Mouse (Mus musculus) cerebellum, adult 11 months (tissue): ENCODE measurements around the gene Gm3776.
"Not testable (repeated sequence)": the region's sequence is repeated elsewhere in the genome, so short reads cannot be mapped to it uniquely, and the experiment has no call there.

ENCODE experiments used
- DNase-seq: peaks from one replicate; pipeline ENCODE4 v3.0.0; 2022

Gm3776 gene

GRCm38 (mm10) chr9:78256914-78257313, at the start of gene Gm3776:
Gm3776 (plus strand) TSS chr9:78257129.
- not testable (repeated sequence) for DNase-seq

- no peak for DNase-seq
These were observed 48.0 kb upstream of the Gm3776 start for GRCm38 (mm10) chr9:78208956-78209355.

DNA sequence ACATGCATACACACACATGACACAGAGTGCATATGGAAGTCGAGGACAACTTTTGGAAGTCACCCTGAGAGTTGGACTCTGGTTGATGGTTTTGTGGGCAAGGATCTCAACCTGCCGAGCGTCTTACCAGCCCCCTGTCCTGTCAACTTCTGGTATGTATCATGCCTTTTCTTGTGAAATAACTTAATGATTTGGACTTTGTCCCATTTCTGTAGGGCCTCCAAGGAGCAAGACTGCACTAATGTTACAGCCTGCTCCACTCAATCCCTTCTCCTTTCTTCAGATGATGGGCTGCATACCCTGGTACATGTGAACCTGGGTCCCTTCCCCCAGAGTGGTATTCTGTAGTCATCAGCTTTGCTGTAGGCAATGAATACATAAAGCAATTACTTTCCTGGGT, 46.9 kb upstream of the Gm3776 start:
- DNase-seq: no peak

DNA sequence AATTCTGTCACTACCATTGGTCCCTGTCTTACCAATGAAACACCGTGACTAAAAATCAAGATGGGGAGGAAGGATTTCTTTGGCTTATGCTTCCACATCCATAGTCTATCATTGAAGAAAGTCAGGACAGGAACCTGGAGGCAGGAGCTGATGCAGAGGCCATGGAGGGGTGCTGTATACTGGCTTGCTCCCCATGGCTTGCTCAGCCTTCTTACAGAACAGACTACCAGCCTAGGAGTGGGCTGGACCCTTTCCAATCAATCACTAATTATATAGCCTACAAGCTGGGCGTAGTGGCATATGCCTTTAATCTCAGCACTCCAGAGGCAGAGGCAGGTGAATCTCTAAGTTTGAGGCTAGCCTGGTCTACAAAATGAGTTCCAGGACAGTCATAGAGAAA, 46.1 kb upstream of the Gm3776 start:
- DNase-seq: no peak

DNA sequence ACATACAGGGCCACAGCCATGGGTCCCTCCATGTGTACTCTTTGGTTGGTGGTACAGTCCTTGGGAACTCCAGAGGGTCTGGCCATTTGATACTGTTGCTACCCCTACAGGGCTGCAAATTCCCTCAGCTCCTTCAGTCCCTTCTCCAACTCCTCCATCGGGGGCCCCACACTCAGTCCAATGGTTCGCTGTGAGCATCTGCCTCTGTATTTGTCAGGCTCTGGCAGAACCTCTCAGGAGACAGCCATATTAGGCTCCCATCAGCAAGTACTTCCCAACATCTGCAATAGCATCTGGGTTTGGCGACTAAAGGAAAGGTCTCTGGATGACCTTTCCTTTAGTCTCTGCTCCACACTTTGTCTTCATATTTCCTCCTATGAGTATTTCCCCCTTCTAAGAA, 45.4 kb upstream of the Gm3776 start:
- no peak for DNase-seq

DNA sequence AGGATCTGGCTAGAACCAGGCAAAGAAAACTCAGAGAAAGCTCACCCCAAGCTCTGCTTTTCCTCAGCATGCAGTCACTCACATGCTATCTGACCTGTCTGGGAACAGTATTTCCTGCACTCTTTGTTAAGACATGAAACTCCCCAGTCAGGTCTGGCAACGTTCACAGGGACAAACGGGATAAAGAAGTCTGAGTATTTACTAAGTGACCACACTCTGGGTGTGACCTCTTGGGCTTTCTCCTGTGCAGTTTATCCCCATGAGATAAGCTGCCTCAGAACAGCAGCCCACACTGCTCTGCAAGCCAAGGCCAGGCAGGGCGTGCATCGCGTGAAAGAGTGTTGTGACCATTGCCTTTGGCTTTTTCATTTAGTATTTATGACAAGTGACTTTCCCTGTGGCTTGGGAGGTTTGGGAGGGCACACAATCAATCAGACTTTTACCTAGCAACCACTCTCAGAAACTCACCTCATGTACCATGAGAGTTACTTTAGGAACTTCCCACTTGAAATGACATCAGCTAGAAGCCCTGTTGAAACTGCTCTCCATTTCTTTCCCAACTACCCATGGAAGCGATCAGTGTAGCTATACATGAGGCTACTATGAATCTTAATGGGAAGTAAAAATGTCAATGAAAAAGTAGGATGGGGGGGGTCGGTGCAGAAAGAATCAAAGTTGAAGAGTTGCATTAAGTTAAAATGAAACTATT, 44.4 kb upstream of the Gm3776 start:
- DNase-seq: no peak

- no peak for DNase-seq
These were observed 39.9 kb upstream of the Gm3776 start for GRCm38 (mm10) chr9:78217074-78217473.

DNA sequence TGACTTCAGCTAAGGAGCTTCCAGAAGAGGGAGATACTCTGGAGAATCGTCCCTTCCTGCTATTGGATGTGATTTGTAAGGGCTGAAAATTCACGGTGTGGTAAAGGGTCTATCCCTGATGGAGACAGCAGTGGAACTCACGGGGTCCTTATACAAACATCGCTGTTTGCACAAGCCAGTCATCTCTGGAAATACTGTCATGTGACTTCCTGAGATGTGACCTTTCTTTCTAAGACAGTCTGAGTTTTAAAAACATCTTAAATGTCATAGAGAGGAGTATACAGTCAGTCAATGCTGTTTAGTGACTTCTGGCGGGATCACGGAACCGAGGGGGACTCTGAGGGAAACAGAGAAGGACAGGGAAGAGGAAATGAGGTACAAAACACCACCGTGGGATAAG, 34.3 kb upstream of the Gm3776 start:
- DNase-seq: no peak

DNA sequence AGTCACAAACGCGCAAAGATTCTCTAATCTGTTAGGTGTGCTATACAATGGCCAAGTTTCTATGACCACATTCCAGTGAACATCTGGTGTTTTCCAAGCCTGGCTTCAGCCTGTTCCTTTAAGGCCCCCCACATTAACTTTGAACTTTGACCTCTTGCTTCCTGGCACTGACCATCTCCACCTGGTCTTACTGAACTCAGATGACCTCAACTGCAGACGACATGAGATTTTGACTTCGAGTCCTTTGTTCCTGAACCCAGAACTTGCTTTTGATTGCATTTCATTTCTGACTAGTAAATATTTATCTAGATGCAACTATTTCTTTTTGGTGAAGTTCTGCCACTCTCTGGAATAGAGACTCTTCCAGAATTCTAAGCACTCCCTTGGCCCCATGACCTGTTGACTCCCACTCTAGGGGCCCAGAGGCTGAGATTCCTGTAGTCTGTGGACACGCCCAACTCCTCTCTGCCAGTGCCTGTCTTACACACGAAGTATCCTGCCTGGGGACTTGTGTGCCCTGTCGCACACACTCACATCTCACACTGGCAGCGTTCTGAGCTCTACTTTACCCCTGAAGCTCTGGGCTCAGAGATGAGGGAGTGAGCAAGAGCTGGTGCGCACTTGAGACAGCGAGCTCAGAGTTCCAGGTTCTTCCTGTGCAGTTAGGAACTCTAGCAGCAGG, 33.6 kb upstream of the Gm3776 start:
- DNase-seq: no peak

DNA sequence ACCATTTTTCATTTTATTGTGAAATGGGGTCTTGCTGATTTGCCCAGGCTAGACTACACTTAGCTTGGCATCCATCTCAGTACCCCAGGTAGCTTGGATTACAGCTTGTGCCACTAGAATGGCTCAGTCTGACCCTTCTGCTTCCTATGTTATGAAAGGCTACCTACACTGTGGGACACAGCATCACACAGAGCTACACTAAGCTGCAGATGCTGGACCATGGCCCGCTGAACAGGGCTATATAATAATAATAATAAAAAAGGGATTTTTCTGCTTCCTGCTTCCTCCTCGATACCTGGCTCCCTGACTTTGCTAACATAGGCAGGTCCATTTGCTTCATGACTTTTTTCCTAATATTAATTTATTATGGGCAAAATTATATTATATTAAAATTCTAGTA, 32.5 kb upstream of the Gm3776 start:
- DNase-seq: no peak

- DNase-seq: no peak
These were observed 31.6 kb upstream of the Gm3776 start for GRCm38 (mm10) chr9:78225304-78225703.

- no peak for DNase-seq
These were observed 28.8 kb upstream of the Gm3776 start for GRCm38 (mm10) chr9:78228122-78228521.

DNA sequence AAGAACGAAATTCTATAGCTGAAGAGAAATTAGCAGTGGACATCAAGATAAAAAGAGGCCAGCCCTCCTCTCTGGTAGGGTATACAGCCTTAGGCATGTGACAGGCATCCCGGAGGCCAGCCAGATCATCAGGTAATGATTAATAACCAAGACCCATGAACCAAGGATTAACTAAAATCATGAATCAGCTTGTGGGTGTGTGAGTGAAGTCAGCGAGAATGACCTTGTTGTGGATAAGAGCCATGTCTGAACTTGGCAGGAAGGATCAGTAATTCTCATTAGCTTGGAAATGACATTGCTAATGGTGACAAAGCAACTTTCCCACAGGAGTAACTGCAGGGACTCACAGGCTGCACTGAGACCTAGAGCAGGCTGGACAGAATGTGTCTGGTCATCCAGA, 27.3 kb upstream of the Gm3776 start:
- DNase-seq: not testable (repeated sequence)

GRCm38 (mm10) chr9:78230461-78230860, 26.5 kb upstream of the Gm3776 start, which contains the start of gene Gsta1:
Gsta1 (plus strand) TSS chr9:78230656.
- not testable (repeated sequence) for DNase-seq

DNA sequence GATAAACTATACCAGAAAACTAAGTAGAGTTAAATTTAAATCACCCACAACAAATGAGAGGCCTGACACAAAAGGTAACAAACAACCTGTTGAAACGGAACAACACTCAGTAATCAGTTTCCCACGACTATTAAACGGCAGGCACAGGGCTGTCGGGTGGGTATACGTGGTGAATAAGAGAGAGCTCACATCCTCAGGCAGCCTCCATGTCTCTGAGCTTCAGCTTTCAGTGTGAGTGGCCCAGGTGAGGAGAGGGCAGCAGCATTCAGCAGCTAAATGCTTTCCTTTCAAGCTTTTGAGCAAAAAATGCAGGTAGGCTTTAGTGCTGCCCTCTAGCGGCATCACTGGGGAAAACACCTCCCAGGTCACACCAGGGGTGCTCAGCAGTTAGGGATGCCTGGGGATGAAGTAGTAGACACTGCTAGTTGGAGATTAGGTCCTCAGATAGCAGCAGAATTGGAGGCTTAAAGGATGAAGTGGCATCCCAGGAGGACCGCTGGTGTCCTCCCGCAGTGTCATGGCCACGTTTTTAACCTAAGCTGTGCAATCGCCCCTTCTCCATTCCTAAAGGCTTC, 23.7 kb upstream of the Gm3776 start:
- DNase-seq: not testable (repeated sequence)

- DNase-seq: not testable (repeated sequence)
These were observed 1.1 kb upstream of the Gm3776 start for GRCm38 (mm10) chr9:78255683-78256470.

- DNase-seq: peak; percentile 9
These were observed 2.8 kb downstream of the Gm3776 start for GRCm38 (mm10) chr9:78259688-78260087.

DNA sequence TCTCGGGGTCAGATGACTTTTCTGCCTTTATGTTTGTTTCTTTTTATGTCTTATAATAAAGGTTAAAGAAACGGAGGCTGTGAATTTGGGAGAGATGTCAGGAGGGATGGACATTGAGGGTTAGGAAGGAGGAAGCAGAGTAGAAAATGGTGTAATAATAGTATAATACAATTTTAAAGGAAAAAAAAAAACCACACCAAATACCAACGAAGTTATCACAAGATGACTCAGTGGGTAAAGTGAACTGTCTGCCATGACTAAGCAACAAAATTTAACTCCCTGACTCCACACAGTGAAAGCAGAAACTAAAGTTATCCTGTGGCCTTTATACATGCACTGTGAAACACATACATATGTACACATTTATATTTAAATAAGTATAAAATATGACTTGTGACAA, 14.0 kb downstream of the Gm3776 start:
- DNase-seq: not testable (repeated sequence)

DNA sequence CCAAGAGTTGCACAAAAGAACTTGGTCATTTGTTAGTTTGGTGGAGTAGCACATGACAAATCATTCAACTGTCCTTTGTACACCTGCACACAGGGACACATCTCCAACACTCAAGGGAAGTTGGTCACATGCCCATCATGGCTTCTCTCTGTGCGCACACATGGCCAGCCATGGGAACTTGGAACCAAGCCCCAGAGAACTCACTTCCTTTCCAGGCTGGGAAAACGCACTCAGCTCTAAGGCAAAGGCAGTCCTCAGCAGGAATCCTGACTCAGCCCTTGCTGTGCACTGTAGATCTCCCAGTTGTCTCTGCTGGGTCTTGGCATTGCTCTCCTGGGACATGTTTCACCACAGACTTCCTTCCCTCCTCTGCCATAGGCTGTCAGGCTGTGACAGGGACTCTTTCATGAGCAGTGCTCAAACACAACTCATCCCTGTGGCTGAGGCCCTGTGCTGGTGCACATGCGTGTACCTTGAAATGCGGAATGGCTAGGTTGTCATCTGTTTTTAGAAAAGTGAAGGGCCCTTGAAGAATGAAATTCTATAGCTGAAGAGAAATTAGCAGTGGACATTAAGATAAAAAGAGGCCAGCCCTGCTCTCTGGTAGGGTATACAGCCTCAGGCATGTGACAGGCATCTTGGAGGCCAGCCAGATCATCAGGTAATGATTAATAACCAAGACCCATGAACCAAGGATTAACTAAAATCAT, 25.2 kb downstream of the Gm3776 start:
- DNase-seq: not testable (repeated sequence)

DNA sequence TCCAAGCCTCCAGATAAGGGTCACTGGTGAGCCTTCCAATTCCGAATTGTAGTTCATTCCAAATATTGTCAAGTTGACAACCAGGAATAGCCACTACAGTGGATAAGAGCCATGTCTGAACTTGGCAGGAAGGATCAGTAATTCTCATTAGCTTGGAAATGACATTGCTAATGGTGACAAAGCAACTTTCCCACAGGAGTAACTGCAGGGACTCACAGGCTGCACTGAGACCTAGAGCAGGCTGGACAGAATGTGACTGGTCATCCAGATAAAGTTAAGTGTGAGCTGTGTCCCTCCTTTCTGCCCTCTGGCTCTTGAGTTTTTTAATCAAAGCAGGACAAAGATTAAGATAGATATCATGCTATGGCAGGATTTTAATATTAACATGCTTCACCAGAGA, 32.1 kb downstream of the Gm3776 start:
- not testable (repeated sequence) for DNase-seq

- not testable (repeated sequence) for DNase-seq
These were observed 32.8 kb downstream of the Gm3776 start, which contains the start of gene Gm10639 for GRCm38 (mm10) chr9:78289723-78290122. Gm10639 (plus strand) TSS chr9:78289923.

DNA sequence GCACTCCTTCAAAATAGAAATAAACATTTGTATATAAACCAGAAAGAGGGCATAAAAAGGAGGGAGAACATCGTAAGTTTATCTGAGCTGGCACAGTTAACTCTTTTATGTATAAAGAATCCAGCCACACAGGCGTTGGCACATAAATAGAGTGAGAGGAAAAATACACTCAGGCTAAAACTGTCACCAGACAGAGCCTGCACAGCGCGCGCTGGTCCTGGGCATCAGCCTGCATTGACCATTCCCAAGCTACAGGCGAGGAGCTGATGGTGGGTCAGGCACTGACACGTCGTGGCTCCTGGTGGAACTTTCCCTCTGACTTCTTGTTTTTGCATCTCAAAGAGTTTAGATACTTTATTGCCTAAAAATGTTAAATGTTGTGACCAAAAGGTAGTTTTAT, 35.5 kb downstream of the Gm3776 start:
- not testable (repeated sequence) for DNase-seq
